Mouse (Mus musculus) cerebellum, adult 9-10 months (tissue): ENCODE measurements around the gene Gm10647.
"Not testable (repeated sequence)": the region's sequence is repeated elsewhere in the genome, so short reads cannot be mapped to it uniquely, and the experiment has no call there.

Source experiments
- DNase-seq: peaks from one replicate; pipeline ENCODE4 v3.0.0; 2022

Gm10647 gene

GRCm38 (mm10) chr9:66796739-66797138 lies at the start of gene Gm10647:
Gene Gm10647, plus strand, starts transcription at chr9:66797039.
- peak; percentile 40 for DNase-seq

GRCm38 (mm10) chr9:66748390-66748789 lies 48.4 kb upstream of the Gm10647 start:
- DNase-seq = no peak

GRCm38 (mm10) chr9:66752849-66753248 lies 44.0 kb upstream of the Gm10647 start:
- no peak for DNase-seq

GRCm38 (mm10) chr9:66760991-66761390 lies 35.8 kb upstream of the Gm10647 start:
- no peak for DNase-seq

GRCm38 (mm10) chr9:66768721-66769120 lies 28.1 kb upstream of the Gm10647 start:
- DNase-seq = no peak

- no peak for DNase-seq
Measured at GRCm38 (mm10) chr9:66769275-66769674, 27.6 kb upstream of the Gm10647 start.

- no peak for DNase-seq
Measured at GRCm38 (mm10) chr9:66770701-66771100, 26.1 kb upstream of the Gm10647 start.

GRCm38 (mm10) chr9:66784552-66784951 lies 12.3 kb upstream of the Gm10647 start:
- DNase-seq = not testable (repeated sequence)

GRCm38 (mm10) chr9:66787821-66788220 lies 9.0 kb upstream of the Gm10647 start:
- DNase-seq = peak; percentile 76

GRCm38 (mm10) chr9:66794629-66795463 lies 2.0 kb upstream of the Gm10647 start:
- no peak for DNase-seq

- peak; percentile 99 for DNase-seq
Measured at GRCm38 (mm10) chr9:66795464-66796324, 1.1 kb upstream of the Gm10647 start, which contains the start of gene Aph1b. Gene Aph1b, minus strand, starts transcription at chr9:66795490.

- DNase-seq = no peak
Measured at GRCm38 (mm10) chr9:66801947-66802346, 5.1 kb downstream of the Gm10647 start.

- DNase-seq = not testable (repeated sequence)
Measured at GRCm38 (mm10) chr9:66805951-66806350, 9.1 kb downstream of the Gm10647 start.

- no peak for DNase-seq
Measured at GRCm38 (mm10) chr9:66813392-66813791, 16.6 kb downstream of the Gm10647 start.

- no peak for DNase-seq
Measured at GRCm38 (mm10) chr9:66820996-66821395, 24.2 kb downstream of the Gm10647 start.

- DNase-seq = not testable (repeated sequence)
Measured at GRCm38 (mm10) chr9:66822255-66822654, 25.4 kb downstream of the Gm10647 start.

- DNase-seq = peak; percentile 74
Measured at GRCm38 (mm10) chr9:66825990-66826389, 29.2 kb downstream of the Gm10647 start.

GRCm38 (mm10) chr9:66832366-66832908 lies 35.6 kb downstream of the Gm10647 start:
- DNase-seq = no peak

GRCm38 (mm10) chr9:66833851-66834250 lies 37.0 kb downstream of the Gm10647 start:
- DNase-seq = peak; percentile 53

GRCm38 (mm10) chr9:66834318-66835096 lies 37.7 kb downstream of the Gm10647 start, which contains the start of gene Aph1c:
Gene Aph1c, minus strand, starts transcription at chr9:66834726.
- peak; percentile 100 for DNase-seq

- DNase-seq = no peak
Measured at GRCm38 (mm10) chr9:66835097-66835480, 38.2 kb downstream of the Gm10647 start.

GRCm38 (mm10) chr9:66846822-66847221 lies 50.0 kb downstream of the Gm10647 start:
- no peak for DNase-seq
